14 mouse cellular contexts compared by ENCODE assay signal in genomic region chr10:89055891-89056290, GRCm38 (mm10).
DNase-seq lines count a peak whose midpoint lies in the region.
"Had no signal": no experiment of that assay in that cellular context is flagged by ENCODE, and none has a peak within 500 bp of the region (broad histone marks: within the 10 kb centered on the region; RNA-seq: fewer than 3 reads in every experiment).

No protein-coding gene starts in this region.

- intact Hi-C loops in left cerebral cortex, postnatal 36 days (cut with DNase I): no loop called here

- DNase-seq in layer of hippocampus, adult 11-12 months (ENCODE audit: low spot score): peak; percentile 10
- DNase-seq in layer of hippocampus, postnatal 25 days (ENCODE audit: extremely low spot score in 1 of 2, low spot score in 1 of 2): no peak
- DNase-seq in left cerebral cortex, adult 11 months (ENCODE audit: low spot score): peak; percentile 10
- no peak for DNase-seq in left cerebral cortex, postnatal 36 days (ENCODE audit: low spot score in 2 of 2)
- DNase-seq in brain, adult 2 months (ENCODE audit: low read depth, low spot score): peak; percentile 85
- no peak for DNase-seq in B cell, adult 2 months
- DNase-seq: adrenal gland, adult 8-10 months; cerebellum, adult 18-20 months; cerebellum, adult 9-11 months; cerebellum, postnatal 36 days; gastrocnemius, postnatal 10 days; heart, adult 18-20 months; heart, postnatal 10 days; heart, postnatal 4 days had no signal

Comparison
In these comparisons a context has a peak if more than half of its experiments do, and no peak if none do; other contexts are left out.
1. DNase-seq: peak in layer of hippocampus, adult 11-12 months (single experiment), left cerebral cortex, adult 11 months (single experiment) and brain, adult 2 months (single experiment); none in layer of hippocampus, postnatal 25 days (0 of 2), left cerebral cortex, postnatal 36 days (0 of 2) and B cell, adult 2 months (0 of 2).